Mouse (Mus musculus) cortical plate, adult 2 months (tissue): ENCODE measurements at regions not wholly inside any gene's neighbourhood (a gene's known extent, or its start where the extent isn't known, plus 50 kb on each side); places are given as distances from the start of the nearest gene placed in this dataset.

Experiments
- H3K27ac ChIP-seq: fragments of 200-500 bp; 2 replicates; pipeline ENCODE4 v1.5.1; 2012; ENCODE audit warnings: low read length, control low read depth, inconsistent platforms; ENCODE audit not compliant: insufficient read depth
- H3K4me1 ChIP-seq: fragments of 200-500 bp; 2 replicates; pipeline ENCODE4 v1.6.1; 2011; ENCODE audit warnings: low read length; ENCODE audit not compliant: control insufficient read depth, insufficient read depth
- H3K4me3 ChIP-seq: fragments of 200-500 bp; 2 replicates; pipeline ENCODE4 v1.5.1; 2011; ENCODE audit warnings: mild to moderate bottlenecking, low read length, control low read depth; ENCODE audit not compliant: insufficient read depth
- CTCF ChIP-seq: fragments of 200-500 bp; IDR thresholded peaks from 2 replicates; pipeline ENCODE4 v1.5.1; 2011; ENCODE audit warnings: mild to moderate bottlenecking, control low read depth, low read length; ENCODE audit not compliant: insufficient read depth; ENCODE audit errors: extremely low read depth
- POLR2A ChIP-seq: fragments of 200-500 bp; IDR thresholded peaks from 2 replicates; pipeline ENCODE4 v1.6.1; 2011; ENCODE audit warnings: mild to moderate bottlenecking, low read length, control low read depth; ENCODE audit not compliant: insufficient read depth; ENCODE audit errors: extremely low read depth

DNA sequence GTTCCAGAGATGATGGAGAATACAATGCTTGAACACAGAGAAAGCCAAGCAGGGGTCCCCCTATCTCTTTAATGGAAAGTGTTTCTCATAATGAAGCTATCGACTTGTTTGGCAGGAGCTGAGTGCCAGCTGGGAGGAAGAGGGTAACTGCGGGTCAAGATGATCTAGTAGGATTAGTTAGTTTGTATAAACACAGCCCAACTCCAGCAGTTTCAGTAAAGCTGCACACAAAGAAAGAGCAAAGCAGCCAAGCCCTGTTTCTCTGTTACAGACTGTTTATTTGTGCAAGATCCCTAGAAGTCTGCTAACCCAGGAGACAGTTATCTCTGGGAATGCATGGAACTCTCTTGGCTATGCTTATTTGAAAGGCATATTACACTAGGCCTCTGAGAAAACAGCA is 220.9 kb upstream of the Prep start:
- Histone ChIP-seq H3K4me3 (no peak overlapping the region), H3K27ac (no peak overlapping the region), H3K4me1 (no peaks in the 10 kb centered on the region)
- TF ChIP-seq CTCF (no peak), POLR2A (no peak)

DNA sequence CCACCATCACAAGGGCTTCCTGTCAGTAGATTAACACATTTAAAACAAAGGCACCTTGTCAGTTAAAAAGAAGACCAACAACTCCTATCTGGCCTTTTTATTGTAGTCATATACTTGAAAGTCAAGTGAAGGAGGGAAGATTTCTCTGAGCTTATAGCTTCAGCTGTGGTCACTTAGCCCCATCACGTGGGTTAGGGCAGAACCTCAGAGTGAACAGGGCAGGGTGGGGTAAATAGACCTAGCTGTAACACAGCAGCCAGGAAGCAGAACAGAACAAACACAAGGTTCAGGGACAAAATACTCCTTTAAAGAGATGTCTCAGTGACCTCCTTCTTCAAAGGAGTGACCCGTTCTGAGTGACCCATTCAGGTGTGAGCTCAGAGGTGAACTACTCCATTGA is 226.6 kb upstream of the Prep start:
- TF ChIP-seq CTCF (no peak), POLR2A (no peak)
- no peak overlapping the region for H3K4me3 ChIP-seq
- H3K4me1 ChIP-seq: no peaks in the 10 kb centered on the region
- H3K27ac ChIP-seq: no peak overlapping the region

DNA sequence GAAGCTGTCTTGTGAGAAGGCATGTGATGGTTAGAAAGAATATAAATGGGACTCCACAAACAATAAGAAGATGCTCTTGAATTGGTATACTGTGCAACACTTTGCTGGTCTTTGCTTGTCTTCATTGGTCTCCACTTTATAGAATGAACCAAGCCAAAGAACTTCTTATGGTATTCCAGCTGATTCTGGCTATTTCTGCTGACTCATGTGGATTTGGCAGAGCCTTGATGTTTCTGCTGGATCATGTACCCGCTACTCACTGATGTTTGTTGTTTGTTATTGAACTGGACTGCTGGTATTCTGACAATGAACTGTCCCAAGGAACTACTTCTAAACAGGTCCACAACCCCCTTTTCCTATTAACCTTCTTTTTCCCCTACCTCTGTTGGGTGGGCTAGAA is 234.5 kb upstream of the Prep start:
- Histone ChIP-seq H3K4me3 (no peak overlapping the region), H3K4me1 (no peaks in the 10 kb centered on the region), H3K27ac (no peak overlapping the region)
- TF ChIP-seq POLR2A (no peak), CTCF (no peak)

DNA sequence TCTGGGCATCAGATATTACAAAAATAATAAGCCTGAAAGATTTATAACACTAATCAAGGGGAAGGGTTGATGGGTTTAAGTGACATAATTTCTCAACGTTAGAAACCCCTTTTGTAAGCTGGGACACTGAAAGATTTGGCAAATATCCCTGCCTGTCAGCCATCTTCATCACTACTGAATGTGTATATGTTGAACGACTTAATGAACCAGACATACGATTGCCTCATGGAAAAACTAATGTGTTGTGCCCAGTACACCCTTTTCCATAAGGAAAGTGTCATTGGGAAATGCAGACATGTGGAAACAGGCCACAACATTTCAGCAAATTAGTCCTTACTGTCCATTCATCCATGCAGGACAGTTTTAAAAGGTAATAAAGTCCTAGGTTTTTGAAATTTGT is 240.7 kb upstream of the Prep start:
- no peak for TF ChIP-seq CTCF
- no peak for TF ChIP-seq POLR2A
- H3K4me3 ChIP-seq: no peak overlapping the region
- no peaks in the 10 kb centered on the region for H3K4me1 ChIP-seq
- H3K27ac ChIP-seq: no peak overlapping the region

DNA sequence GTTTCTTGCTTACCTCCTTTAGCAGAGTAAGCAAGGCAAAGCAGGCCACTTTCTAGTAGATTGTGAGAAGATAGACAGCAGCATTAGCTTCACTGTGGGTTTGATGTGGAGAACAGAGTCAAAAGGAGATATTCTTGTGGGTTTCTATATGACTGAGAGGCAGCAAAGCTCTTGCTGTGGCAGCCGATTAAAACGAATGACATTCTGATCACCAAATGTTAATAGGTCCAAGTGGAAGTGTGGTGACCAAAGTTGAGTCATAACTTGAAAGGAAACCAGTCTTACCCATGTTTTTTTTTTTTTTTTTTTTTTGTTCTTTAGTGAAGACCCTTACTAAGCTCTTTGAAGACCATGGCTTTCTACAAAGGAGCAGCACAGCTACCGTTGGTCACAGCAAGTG is 245.3 kb upstream of the Prep start:
- TF ChIP-seq CTCF: no peak
- TF ChIP-seq POLR2A: no peak
- Histone ChIP-seq H3K4me1 (no peaks in the 10 kb centered on the region), H3K27ac (no peak overlapping the region), H3K4me3 (no peak overlapping the region)

DNA sequence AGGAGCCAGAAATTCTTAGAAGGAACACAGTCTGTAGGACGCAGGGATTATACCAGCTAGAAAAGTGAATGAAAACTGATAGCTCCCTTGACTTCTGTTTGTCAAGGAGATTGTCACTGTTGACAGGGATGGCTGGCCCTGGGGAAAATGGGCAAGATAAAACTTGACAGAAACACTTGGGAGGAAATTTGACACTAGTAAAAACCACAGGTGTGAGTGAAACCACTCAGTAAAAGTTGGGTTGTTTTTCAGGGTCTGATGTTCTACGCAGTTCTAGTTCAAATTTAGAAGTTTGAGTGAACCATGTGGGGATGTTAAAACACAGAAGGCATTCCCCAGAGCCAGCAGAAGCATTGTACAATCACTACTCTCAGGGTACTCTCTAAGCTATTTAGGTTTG is 246.6 kb upstream of the Prep start:
- Histone ChIP-seq H3K27ac (no peak overlapping the region), H3K4me1 (no peaks in the 10 kb centered on the region), H3K4me3 (no peak overlapping the region)
- no peak for TF ChIP-seq CTCF
- TF ChIP-seq POLR2A: no peak

DNA sequence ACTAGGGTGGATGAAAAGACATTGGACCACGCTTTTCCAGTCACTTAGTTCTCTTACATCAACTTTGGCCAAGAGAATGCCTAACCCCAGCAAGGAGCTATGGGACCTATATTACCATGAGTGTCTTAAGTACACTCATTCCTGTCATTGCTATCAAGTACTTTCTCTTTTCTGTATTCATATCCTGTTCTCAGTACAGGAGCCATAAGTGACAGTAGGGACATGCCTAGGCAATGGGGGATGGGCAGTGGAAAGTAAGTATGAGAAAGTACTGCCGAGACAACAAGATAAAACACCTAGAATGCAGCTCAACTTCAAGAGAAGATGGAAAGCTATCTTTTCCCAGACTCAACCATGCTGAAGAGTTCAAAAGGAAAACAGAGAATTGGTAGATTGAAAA is 247.6 kb upstream of the Prep start:
- Histone ChIP-seq H3K4me3 (no peak overlapping the region), H3K27ac (no peak overlapping the region), H3K4me1 (no peaks in the 10 kb centered on the region)
- TF ChIP-seq POLR2A (no peak), CTCF (no peak)

DNA sequence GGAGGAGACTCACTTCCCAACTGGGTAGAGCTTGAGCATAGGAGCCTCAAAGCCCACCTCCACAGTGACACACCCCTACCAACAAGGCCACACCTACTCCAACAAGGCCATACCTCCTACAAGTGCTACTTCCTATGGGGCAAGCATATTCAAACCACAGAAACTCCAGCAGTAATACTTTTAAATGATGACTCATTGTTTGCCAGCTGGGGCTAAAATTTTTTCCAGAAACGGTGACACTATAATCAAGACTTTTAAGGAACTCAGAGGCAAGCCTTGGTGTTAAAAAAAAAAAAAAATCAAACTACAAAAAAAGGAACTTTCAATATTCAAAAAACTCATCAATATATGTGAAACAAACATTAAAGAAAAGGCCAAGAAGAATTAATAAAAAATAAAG is 248.4 kb upstream of the Prep start:
- TF ChIP-seq CTCF (no peak), POLR2A (no peak)
- no peaks in the 10 kb centered on the region for H3K4me1 ChIP-seq
- no peak overlapping the region for H3K4me3 ChIP-seq
- no peak overlapping the region for H3K27ac ChIP-seq

DNA sequence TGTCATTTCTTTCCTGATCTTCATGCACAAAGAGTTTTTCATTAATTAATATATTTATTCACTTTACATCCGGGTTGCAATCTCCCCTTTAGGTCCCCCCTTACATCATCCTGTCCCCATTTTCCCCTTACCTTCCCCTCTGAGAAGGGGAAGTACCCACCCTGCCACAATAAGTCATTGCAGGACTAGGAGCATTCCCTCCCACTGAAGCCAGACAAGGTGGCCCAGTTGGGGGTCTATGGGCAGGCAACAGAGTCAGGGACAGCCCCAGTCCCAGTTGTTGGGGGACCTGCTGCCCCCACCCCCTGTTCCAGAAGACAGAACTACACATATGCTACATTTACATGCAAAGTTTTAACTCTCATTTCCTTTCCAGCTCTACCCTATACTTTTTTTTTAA is 267.9 kb upstream of the Prdm1 start:
- no peak overlapping the region for H3K27ac ChIP-seq
- no peaks in the 10 kb centered on the region for H3K4me1 ChIP-seq
- H3K4me3 ChIP-seq: no peak overlapping the region
- TF ChIP-seq CTCF: no peak
- no peak for TF ChIP-seq POLR2A

DNA sequence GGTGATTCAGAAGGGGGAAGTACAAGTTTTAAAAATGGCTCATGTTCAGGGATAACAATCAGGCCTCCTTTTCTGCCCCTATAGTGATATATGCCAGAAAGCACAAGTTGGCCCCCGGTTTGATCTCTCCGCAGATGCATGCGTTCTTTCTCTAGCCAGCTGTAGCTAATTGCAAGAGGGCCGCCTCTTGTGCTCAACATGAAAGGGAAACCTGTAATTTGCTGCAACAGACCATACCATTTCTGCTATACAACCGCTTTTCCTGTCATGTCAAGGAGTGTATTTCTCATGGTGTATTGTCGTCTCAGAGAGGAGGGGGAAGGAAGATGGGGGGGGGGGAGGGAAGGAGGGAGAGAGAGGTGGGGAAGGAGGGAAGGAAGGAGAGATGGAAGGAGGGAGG is 257.1 kb upstream of the Prdm1 start:
- Histone ChIP-seq H3K4me1 (no peaks in the 10 kb centered on the region), H3K4me3 (no peak overlapping the region), H3K27ac (no peak overlapping the region)
- TF ChIP-seq POLR2A (no peak), CTCF (no peak)

DNA sequence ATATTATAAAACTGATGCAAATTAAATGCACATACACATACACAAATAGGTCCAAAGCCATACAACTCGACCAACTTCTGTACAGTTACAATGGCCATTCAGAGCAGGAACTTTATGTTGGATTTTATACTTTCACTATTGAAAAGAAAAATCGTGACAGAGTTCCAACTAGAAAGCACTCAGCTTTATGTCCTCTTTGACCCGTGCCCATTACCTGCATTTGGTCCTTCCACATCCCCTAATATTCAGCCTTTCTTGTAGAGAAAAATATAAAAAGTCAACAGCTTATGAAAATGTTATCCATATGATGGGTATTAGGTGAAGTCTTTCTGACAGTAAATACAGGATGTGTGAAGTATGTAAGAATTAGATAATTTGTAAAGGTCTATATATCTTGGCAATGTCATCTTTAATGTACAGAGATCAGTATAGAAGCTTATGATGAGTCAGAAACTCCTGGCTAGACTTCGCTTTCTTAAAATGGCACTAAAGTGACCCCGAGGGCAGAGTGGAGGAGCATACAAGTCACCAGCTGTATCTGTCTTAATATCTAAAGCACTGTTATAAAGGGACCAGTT is 252.2 kb upstream of the Prdm1 start:
- Histone ChIP-seq H3K4me3 (no peak overlapping the region), H3K4me1 (no peaks in the 10 kb centered on the region), H3K27ac (no peak overlapping the region)
- TF ChIP-seq CTCF: no peak
- TF ChIP-seq POLR2A: no peak
